In the genomic region with DNA sequence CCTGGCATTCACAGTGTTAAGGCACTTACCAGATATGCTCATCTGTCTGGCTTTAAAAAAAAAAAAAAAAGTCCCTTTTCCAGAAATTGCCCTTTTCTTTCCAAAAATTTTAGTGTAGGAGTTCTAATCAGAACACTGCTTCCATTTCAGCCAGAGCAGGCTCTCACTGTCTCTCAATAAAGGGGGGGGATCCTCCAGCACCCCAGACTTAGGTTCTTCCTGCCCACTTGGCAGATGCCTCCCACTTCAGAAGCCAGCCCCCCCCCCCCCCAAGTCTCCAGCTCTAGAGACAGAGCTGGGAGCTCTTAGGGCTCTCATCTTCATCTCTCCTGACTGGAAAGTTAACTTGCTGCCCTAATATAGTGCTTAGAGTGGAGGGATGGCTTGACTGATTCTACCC, we compare ENCODE assay signal across 19 mouse cellular contexts. TPM values are rescaled to one million over a fixed set of nuclear protein-coding genes. Genes with fewer than 3 reads are reported as not detected.
A peak's percentile ranks its signal among the peaks of the same experiment; 100 is the strongest.
DNase-seq lines count a peak whose midpoint lies in the region; ATAC-seq and TF ChIP-seq lines count a peak whose summit lies in the region.
"Had no signal": no experiment of that assay in that cellular context is flagged by ENCODE, and none has a peak within 500 bp of the region (broad histone marks: within the 10 kb centered on the region; RNA-seq: fewer than 3 reads in every experiment).

No protein-coding gene starts in this region.

- no peaks in the 10 kb centered on the region for H3K36me3 ChIP-seq in forebrain, embryonic 13.5 days (ENCODE audit: poor library complexity, severe bottlenecking)
- H3K36me3 ChIP-seq in forebrain, embryonic 15.5 days: no peaks in the 10 kb centered on the region
- no peaks in the 10 kb centered on the region for H3K36me3 ChIP-seq in intestine, postnatal 0 days (ENCODE audit: control insufficient read depth, insufficient read depth)
- no peaks in the 10 kb centered on the region for H3K36me3 ChIP-seq in intestine, embryonic 15.5 days
- H3K36me3 ChIP-seq in neural tube, embryonic 15.5 days: no peaks in the 10 kb centered on the region
- H3K36me3 ChIP-seq: forebrain, embryonic 12.5 days; kidney, embryonic 15.5 days had no signal

- no peak for DNase-seq in neural tube, embryonic 10.5 days (ENCODE audit: extremely low spot score, low spot score)
- DNase-seq in gastrocnemius, postnatal 4 days (ENCODE audit: low spot score in 2 of 2): no peak
- DNase-seq in left cerebral cortex, postnatal 10 days (ENCODE audit: extremely low spot score in 1 of 2, low spot score in 2 of 2): no peak
- DNase-seq: cerebellum, adult 11 months; right cerebral cortex, postnatal 14 days; thymus, postnatal 14 days had no signal

- TF ChIP-seq CTCF in intestine, postnatal 0 days (IDR thresholded peaks at IDR 0.05; ENCODE audit: low read depth): no peak

- no peaks in the 10 kb centered on the region for H3K4me1 ChIP-seq in forebrain, embryonic 13.5 days
- 0 out of 2 replicates have a peak, but pooled peaks cover 5% of the 10 kb centered on the region for H3K4me1 ChIP-seq in forebrain, embryonic 15.5 days
- H3K4me1 ChIP-seq in intestine, postnatal 0 days (replicated peaks; ENCODE audit: control insufficient read depth, insufficient read depth, low read length): no peaks in the 10 kb centered on the region
- no peaks in the 10 kb centered on the region for H3K4me1 ChIP-seq in intestine, embryonic 15.5 days (replicated peaks)
- peaks cover 5% of the 10 kb centered on the region; the same call in 1 of the 2 replicates for H3K4me1 ChIP-seq in neural tube, embryonic 15.5 days

- no peaks in the 10 kb centered on the region for H3K27me3 ChIP-seq in forebrain, embryonic 13.5 days
- H3K27me3 ChIP-seq in forebrain, embryonic 15.5 days: no peaks in the 10 kb centered on the region
- no peaks in the 10 kb centered on the region for H3K27me3 ChIP-seq in intestine, postnatal 0 days (replicated peaks; ENCODE audit: control insufficient read depth, insufficient read depth, low read length)
- no peaks in the 10 kb centered on the region for H3K27me3 ChIP-seq in intestine, embryonic 15.5 days (replicated peaks)
- H3K27me3 ChIP-seq in neural tube, embryonic 15.5 days (replicated peaks): no peaks in the 10 kb centered on the region
- H3K27me3 ChIP-seq: forebrain, embryonic 12.5 days had no signal

- no peaks in the 10 kb centered on the region for H3K9me3 ChIP-seq in forebrain, embryonic 13.5 days (replicated peaks)
- H3K9me3 ChIP-seq in forebrain, embryonic 15.5 days: no peaks in the 10 kb centered on the region
- H3K9me3 ChIP-seq in intestine, postnatal 0 days (ENCODE audit: control insufficient read depth): 0 out of 2 replicates have a peak, but pooled peaks cover 4% of the 10 kb centered on the region
- H3K9me3 ChIP-seq in intestine, embryonic 15.5 days: no peaks in the 10 kb centered on the region
- H3K9me3 ChIP-seq in neural tube, embryonic 15.5 days (replicated peaks): no peaks in the 10 kb centered on the region
- H3K9me3 ChIP-seq: forebrain, embryonic 12.5 days; kidney, embryonic 15.5 days had no signal

- no peak overlapping the region for H3K4me3 ChIP-seq in forebrain, embryonic 13.5 days
- no peak overlapping the region for H3K4me3 ChIP-seq in forebrain, embryonic 15.5 days
- no peak overlapping the region for H3K4me3 ChIP-seq in intestine, postnatal 0 days (ENCODE audit: low read depth, low read length)
- no peak overlapping the region for H3K4me3 ChIP-seq in intestine, embryonic 15.5 days (replicated peaks)
- no peak overlapping the region for H3K4me3 ChIP-seq in neural tube, embryonic 15.5 days (replicated peaks)
- H3K4me3 ChIP-seq: forebrain, embryonic 12.5 days; kidney, embryonic 15.5 days had no signal

- ATAC-seq in forebrain, embryonic 13.5 days: no peak
- ATAC-seq in forebrain, embryonic 15.5 days (replicated peaks): no peak
- ATAC-seq in intestine, postnatal 0 days: no peak
- ATAC-seq in intestine, embryonic 15.5 days: no peak
- no peak for ATAC-seq in neural tube, embryonic 15.5 days (ENCODE audit: low FRiP score)

- H3K4me2 ChIP-seq in forebrain, embryonic 13.5 days: peak overlapping the region; percentile 2; the same call in 1 of the 2 replicates
- no peak overlapping the region for H3K4me2 ChIP-seq in forebrain, embryonic 15.5 days (replicated peaks)
- H3K4me2 ChIP-seq in intestine, postnatal 0 days (replicated peaks; ENCODE audit: low read depth): 0 out of 2 replicates have a peak overlapping the region, but pooled peaks have one; percentile 9
- no peak overlapping the region for H3K4me2 ChIP-seq in intestine, embryonic 15.5 days (replicated peaks)
- peak overlapping the region; percentile 26; the same call in 1 of the 2 replicates for H3K4me2 ChIP-seq in neural tube, embryonic 15.5 days
- H3K4me2 ChIP-seq: forebrain, embryonic 12.5 days; kidney, embryonic 15.5 days had no signal

- H3K9ac ChIP-seq in forebrain, embryonic 13.5 days: no peak overlapping the region
- no peak overlapping the region for H3K9ac ChIP-seq in forebrain, embryonic 15.5 days (replicated peaks)
- H3K9ac ChIP-seq in intestine, postnatal 0 days (ENCODE audit: low read depth, low read length): no peak overlapping the region
- no peak overlapping the region for H3K9ac ChIP-seq in intestine, embryonic 15.5 days
- H3K9ac ChIP-seq in neural tube, embryonic 15.5 days (replicated peaks): no peak overlapping the region
- H3K9ac ChIP-seq: forebrain, embryonic 12.5 days; kidney, embryonic 15.5 days had no signal

- no peak overlapping the region for H3K27ac ChIP-seq in forebrain, embryonic 13.5 days
- no peak overlapping the region for H3K27ac ChIP-seq in forebrain, embryonic 15.5 days (replicated peaks)
- no peak overlapping the region for H3K27ac ChIP-seq in intestine, postnatal 0 days (ENCODE audit: low read depth, low read length)
- no peak overlapping the region for H3K27ac ChIP-seq in intestine, embryonic 15.5 days
- no peak overlapping the region for H3K27ac ChIP-seq in neural tube, embryonic 15.5 days (replicated peaks)
- H3K27ac ChIP-seq: forebrain, embryonic 12.5 days; kidney, embryonic 15.5 days; stomach, postnatal 0 days had no signal

- intact Hi-C loops in left cerebral cortex, postnatal 10 days (cut with DNase I): no loop called here

RNA-seq across cellular contexts. Expression of a gene that starts 10.8 kb away (rescaled TPM):
- 0.16 TPM in 1 of 2 replicates, not detected in the other for polyA plus RNA-seq in forebrain, embryonic 13.5 days (2015; fragmentation: Nextera tagmentation; extraction: Ambion mirVana)
- 0.62 TPM in 1 of 2 replicates, not detected in the other for polyA plus RNA-seq in forebrain, embryonic 15.5 days (2015; fragmentation: Nextera tagmentation; extraction: Ambion mirVana)
- 2.5 and 3.3 TPM in 2 replicates for polyA plus RNA-seq in intestine, postnatal 0 days (2015; fragmentation: Nextera tagmentation; extraction: Ambion mirVana)
- 3.2 and 3.4 TPM in 2 replicates for polyA plus RNA-seq in intestine, embryonic 15.5 days (2015; fragmentation: Nextera tagmentation; extraction: Ambion mirVana)
- polyA plus RNA-seq in neural tube, embryonic 15.5 days (2015; fragmentation: Nextera tagmentation; extraction: Ambion mirVana): 0.51 and 4.7 TPM in 2 replicates
- total RNA-seq in gastrocnemius, postnatal 4 days (2021): 1 to 10 TPM; 3.4 to 3.8 TPM
- 1 to 10 TPM; 2.3 to 2.4 TPM for total RNA-seq in left cerebral cortex, postnatal 10 days (2021)
- total RNA-seq: heart, adult 8-10 months; megakaryocyte, adult 5-6 weeks had no signal
- polyA plus RNA-seq: forebrain, embryonic 12.5 days had no signal

RNA-seq across cellular contexts. Expression of a gene that starts 50.4 kb away (rescaled TPM):
- polyA plus RNA-seq in forebrain, embryonic 13.5 days (2015; fragmentation: Nextera tagmentation; extraction: Ambion mirVana): not detected in 2 replicates
- polyA plus RNA-seq in forebrain, embryonic 15.5 days (2015; fragmentation: Nextera tagmentation; extraction: Ambion mirVana): 0.45 TPM in 1 of 2 replicates, not detected in the other
- polyA plus RNA-seq in intestine, postnatal 0 days (2015; fragmentation: Nextera tagmentation; extraction: Ambion mirVana): not detected in 2 replicates
- polyA plus RNA-seq in intestine, embryonic 15.5 days (2015; fragmentation: Nextera tagmentation; extraction: Ambion mirVana): not detected in 2 replicates
- polyA plus RNA-seq in neural tube, embryonic 15.5 days (2015; fragmentation: Nextera tagmentation; extraction: Ambion mirVana): 2.0 and 5.5 TPM in 2 replicates
- not detected for total RNA-seq in gastrocnemius, postnatal 4 days (2021)
- not detected for total RNA-seq in left cerebral cortex, postnatal 10 days (2021)
- total RNA-seq: gastrocnemius, adult 8-10 months; heart, adult 8-10 months; layer of hippocampus, adult 18-20 months; liver, adult 2 months; megakaryocyte, adult 5-6 weeks had no signal
- polyA plus RNA-seq: forebrain, embryonic 12.5 days; kidney, embryonic 15.5 days; stomach, postnatal 0 days had no signal

RNA-seq across cellular contexts. Expression of a gene that starts 53.2 kb away (rescaled TPM):
- 3.1 and 5.4 TPM in 2 replicates for polyA plus RNA-seq in forebrain, embryonic 13.5 days (2015; fragmentation: Nextera tagmentation; extraction: Ambion mirVana)
- polyA plus RNA-seq in forebrain, embryonic 15.5 days (2015; fragmentation: Nextera tagmentation; extraction: Ambion mirVana): 20.8 and 21.9 TPM in 2 replicates
- polyA plus RNA-seq in intestine, postnatal 0 days (2015; fragmentation: Nextera tagmentation; extraction: Ambion mirVana): 13.3 and 14.0 TPM in 2 replicates
- 17.9 and 19.6 TPM in 2 replicates for polyA plus RNA-seq in intestine, embryonic 15.5 days (2015; fragmentation: Nextera tagmentation; extraction: Ambion mirVana)
- polyA plus RNA-seq in neural tube, embryonic 15.5 days (2015; fragmentation: Nextera tagmentation; extraction: Ambion mirVana): 30.9 and 32.6 TPM in 2 replicates
- 1 to 10 TPM in 1 of 2 experiments, under 1 TPM in 1; 0.75 to 1.2 TPM for total RNA-seq in gastrocnemius, postnatal 4 days (2021)
- total RNA-seq in left cerebral cortex, postnatal 10 days (2021): 100 to 1,000 TPM; 198 to 200 TPM
- total RNA-seq: megakaryocyte, adult 5-6 weeks had no signal

Comparison
In these comparisons a context has a peak if more than half of its experiments do, and no peak if none do; other contexts are left out.
1. H3K4me2 ChIP-seq: peak in forebrain, embryonic 13.5 days (single experiment), intestine, postnatal 0 days (single experiment) and neural tube, embryonic 15.5 days (single experiment); none in forebrain, embryonic 15.5 days (single experiment) and intestine, embryonic 15.5 days (single experiment).